Mouse (Mus musculus): ENCODE measurements around the gene Rad51b.

DNA sequence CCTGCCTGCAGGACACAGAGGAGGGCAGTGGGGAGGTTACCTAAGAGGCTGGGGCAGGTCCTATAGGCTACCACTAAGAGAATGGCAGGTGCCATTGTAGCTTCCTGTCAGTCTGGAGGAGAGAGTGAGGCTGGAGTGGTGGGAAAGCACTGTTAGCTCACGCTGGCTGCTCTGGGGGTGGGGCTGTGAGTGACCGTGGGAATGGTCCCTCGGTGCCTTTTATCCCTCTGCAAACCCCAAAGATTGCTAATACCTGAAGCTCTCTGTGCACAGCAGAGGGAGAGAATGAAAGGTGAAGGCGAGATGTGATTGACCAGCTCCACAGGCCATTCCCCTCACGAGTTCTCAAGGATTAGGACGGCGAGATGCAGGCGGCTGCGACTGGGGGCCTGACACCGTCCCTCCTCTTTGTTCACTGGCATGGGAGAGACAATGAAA lies 510.3 kb downstream of the Rad51b start:
- no peak for TF ChIP-seq CTCF (IDR thresholded peaks at IDR 0.05; ENCODE audit: low read depth, low read length)
- no peak for TF ChIP-seq TAL1 (conservative IDR thresholded peaks at IDR 0.05; ENCODE audit: low read depth, low read length)
- no peak for TF ChIP-seq GATA1 (IDR thresholded peaks at IDR 0.05; ENCODE audit: borderline replicate concordance, low read length)
